Mouse (Mus musculus) brown adipose tissue, adult 24 weeks (tissue): ENCODE data around the gene Acot8. TPM values are rescaled to one million over a fixed set of nuclear protein-coding genes. Genes with fewer than 3 reads are reported as not detected.

ENCODE experiments used
- H3K27ac ChIP-seq: fragments of 200-500 bp; replicated peaks from 2 replicates; pipeline ENCODE4 v1.5.1; 2012; ENCODE audit warnings: low read depth, mild to moderate bottlenecking, low read length
- H3K4me1 ChIP-seq: fragments of 200-500 bp; 2 replicates; pipeline ENCODE4 v1.6.1; 2012; ENCODE audit warnings: low read length, mixed read lengths; ENCODE audit not compliant: control insufficient read depth, insufficient read depth, insufficient read length
- H3K4me3 ChIP-seq: fragments of 200-500 bp; 2 replicates; pipeline ENCODE4 v1.5.1; 2012; ENCODE audit warnings: low read depth, mild to moderate bottlenecking, low read length, moderate library complexity; ENCODE audit not compliant: insufficient read depth
- polyA plus RNA-seq: library from polyadenylated mRNA; stranded (reverse); fragments of >200 nt; gene quantifications from 2 replicates; pipeline ENCODE4 v1.2.4, GENCODE M21; 2012; ENCODE audit not compliant: missing spikeins, insufficient read depth, insufficient read length

Gene Acot8
- polyA plus RNA-seq, 1 experiment = 16.3 TPM

DNA sequence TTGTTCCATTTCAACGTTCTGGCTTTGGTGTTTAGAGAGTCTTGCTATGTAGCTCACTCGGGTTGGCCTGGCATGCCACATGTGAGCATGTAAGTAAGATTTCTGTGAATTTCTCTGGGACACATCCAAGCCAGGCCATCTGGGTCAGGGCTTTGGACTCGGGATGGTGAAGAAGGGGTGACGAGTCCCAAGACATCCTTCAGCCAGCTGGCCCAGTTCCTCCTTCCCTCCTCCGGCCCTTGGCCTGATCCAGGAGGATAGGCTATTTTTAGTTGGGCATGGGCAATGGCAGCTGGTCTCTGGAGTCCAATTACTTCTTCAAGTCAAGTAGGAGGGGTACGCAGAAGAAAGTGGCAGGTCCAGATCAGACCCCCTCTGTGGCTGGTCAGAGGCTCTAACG lies 25.9 kb downstream of the Acot8 start:
- H3K4me1 ChIP-seq = peaks cover 5% of the 10 kb centered on the region
- H3K27ac ChIP-seq = peak overlapping the region; percentile 18; the same call in 1 of the 2 replicates
- H3K4me3 ChIP-seq = no peak overlapping the region

DNA sequence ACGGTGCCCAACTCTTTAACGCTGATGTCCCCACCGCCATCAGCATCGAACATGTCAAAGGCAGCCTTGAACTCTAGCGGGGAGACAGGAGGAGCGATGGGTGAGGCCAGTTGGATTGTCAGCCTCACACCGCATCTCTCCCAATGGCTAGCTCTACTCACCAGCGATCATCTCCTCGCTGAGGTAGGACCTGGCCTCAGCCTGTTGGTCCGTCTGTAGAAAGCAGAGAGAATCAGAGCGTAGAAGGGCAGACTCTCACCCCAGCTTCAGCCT lies 26.7 kb downstream of the Acot8 start:
- H3K4me3 ChIP-seq = no peak overlapping the region
- H3K27ac ChIP-seq = no peak overlapping the region
- peaks cover 5% of the 10 kb centered on the region for H3K4me1 ChIP-seq

DNA sequence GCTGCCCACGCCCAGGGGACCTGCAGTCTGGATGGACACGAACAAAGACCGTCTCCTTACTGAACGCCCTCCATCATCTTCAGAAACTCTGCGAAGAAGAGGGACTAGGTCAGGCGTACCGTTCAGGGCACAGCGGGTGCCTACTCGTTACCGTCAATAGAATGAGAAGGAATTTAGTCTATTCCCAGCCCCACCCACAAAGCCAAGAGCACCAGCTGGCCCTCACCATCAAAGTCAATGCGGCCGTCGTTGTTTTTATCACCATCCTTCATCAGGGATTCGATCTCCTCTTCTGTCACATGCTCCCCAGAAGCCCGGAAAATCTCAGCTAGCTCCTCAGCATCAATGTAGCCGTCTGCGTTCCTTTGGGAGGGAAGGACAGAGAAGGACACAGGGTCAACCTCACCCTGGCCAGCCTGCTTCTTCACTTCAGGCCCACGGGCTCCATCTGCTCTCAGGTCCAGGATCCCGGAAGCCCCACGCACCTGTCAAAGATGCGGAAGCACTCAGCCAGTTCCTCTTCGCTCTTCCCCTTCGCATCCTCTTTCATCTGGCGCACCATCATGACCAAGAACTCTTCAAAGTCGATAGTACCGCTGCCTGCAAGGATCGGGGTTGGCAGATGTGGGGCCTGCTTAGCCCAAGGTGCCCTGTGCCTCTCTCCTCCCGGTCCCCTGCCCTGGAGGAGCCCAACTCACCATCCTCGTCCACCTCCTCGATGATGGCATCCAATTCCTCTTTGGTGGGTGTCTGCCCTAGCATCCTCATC lies 27.3 kb downstream of the Acot8 start:
- H3K27ac ChIP-seq = no peak overlapping the region
- no peak overlapping the region for H3K4me3 ChIP-seq
- peaks cover 5% of the 10 kb centered on the region for H3K4me1 ChIP-seq

DNA sequence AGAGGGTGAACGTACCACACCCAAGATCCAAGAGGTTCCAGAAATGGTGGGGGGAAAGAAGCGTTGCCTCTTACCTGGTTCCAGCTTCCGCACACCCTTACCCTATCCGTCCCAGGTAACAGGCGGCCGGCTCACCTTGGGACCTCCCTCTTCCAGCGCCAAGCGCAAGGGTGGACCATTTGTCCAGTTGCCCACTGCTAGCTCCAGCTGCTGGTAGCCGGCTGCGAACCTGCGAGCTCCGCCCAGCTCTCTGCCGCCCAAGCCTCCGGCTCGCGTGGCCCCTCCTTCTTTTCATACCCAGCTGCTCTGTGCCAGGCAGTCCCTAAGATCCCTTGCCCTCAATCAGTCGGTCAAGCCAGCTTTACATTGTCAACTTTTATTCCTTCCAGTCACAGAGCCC lies 27.9 kb downstream of the Acot8 start:
- H3K27ac ChIP-seq = no peak overlapping the region
- peaks cover 5% of the 10 kb centered on the region for H3K4me1 ChIP-seq
- H3K4me3 ChIP-seq = no peak overlapping the region

DNA sequence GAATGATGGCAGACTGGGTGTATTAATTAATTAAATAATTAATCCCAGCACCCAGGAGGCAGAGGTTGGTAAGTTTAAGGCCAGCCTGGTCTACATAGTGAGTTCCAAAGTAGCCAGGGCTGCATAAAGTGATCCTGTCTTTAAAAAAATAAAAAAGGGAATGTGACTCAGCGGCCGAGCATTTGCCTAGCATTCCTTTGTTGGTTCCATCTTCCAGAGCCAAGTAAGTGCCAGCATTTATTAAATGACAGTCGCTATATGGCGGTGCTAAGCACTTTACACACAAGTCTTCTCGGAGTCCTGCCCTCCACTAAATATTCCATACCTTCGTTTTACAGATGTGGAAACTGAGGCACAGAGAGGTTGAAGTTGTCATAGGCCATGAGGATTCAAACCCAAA lies 28.6 kb downstream of the Acot8 start:
- H3K27ac ChIP-seq = no peak overlapping the region
- no peak overlapping the region for H3K4me3 ChIP-seq
- H3K4me1 ChIP-seq = peaks cover 5% of the 10 kb centered on the region

DNA sequence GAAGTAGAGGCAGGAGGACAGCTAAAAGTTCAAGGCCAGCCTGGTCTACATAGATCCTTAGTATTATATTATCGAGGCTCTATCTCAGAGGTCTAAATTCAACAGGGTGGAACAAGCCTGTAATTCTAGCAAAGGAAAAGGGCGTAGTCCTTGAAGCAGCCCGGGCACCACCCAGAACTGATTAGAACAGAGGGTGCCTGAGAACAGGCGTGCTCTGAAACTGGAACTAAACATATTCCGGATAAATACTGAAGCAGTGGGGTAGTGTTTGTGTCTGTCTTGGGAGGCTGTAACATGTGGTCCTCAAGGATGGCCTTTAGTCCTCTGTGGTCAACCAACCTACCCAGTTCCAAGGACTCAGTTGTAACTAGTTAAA lies 30.7 kb downstream of the Acot8 start:
- no peak overlapping the region for H3K4me3 ChIP-seq
- 0 out of 2 replicates have a peak, but pooled peaks cover under 1% of the 10 kb centered on the region for H3K4me1 ChIP-seq
- no peak overlapping the region for H3K27ac ChIP-seq

DNA sequence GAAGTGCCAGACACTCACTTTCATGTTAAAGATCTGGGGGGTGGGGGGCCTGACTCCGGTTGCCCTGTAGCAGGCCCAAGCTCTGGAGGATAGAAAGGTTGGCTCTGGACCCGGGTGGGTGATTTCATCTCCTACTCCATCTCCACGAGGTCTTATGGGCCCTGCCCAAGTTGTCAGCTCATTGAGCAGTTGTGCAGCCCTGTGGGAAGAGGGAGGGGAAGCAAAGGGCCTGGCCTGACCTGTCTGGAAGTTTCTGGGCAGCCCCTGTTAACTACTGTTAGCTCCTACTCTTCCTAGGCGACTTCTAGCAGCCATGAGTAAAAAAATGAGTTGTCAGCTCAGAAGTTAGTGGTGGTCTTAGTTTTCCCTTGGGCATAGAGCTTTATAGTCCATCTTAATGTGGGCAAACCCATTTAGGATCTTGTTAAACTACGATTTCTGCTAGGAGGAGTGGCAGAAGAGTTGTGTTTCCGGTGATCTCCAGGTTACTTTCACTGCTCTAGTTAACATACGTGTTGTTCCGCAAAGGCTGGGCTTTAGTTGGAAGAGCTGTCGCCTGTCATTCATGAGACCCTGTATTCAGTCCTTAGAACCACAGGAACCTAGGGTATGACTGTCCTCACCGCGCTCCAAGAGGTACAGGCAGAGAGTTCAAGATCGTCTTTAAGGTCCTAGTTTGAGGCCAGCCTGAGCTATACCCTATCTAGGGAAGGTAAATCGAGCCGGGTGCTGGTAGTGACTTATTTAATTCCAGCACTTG lies 31.3 kb downstream of the Acot8 start:
- Histone ChIP-seq H3K4me1 (no peaks in the 10 kb centered on the region), H3K4me3 (no peak overlapping the region), H3K27ac (no peak overlapping the region)

DNA sequence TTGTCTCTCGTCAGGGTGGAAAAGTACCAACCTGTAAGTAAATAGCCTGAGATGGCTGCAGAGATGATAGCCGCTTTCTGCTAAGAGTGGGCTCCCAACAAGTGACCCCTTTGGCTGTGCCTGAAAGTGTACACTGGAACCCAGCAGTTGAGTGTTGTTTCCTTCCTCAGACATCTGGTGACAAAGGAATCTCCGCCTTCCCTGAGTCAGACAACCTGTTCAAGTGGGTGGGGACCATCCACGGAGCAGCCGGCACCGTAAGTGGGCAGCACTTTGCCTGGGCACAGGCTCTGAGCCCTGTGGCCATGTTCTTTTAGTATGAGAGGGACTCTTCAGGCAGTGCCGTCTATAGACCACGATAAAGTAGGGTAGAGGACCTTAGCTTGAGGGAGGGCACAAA lies 33.6 kb downstream of the Acot8 start:
- Histone ChIP-seq H3K4me1 (no peaks in the 10 kb centered on the region), H3K4me3 (no peak overlapping the region), H3K27ac (no peak overlapping the region)

DNA sequence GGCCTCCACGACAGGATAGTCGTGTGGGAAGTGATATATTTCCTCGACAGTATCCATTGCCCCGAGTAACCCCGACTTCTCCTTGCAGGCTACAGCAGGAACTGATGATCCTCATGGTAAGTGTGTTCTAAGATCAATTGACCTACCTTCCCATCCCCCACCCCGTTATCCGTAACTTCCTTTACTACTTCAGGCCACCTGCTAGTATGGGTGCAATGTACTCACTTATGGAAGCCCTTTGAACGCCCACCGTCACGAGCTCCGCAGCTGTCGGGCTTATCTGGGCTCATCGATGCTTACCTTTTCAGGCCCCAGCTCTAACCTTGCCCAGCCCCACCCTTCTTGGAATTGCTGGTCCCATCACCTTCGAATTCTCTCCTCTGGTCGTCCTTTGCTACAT lies 34.4 kb downstream of the Acot8 start:
- Histone ChIP-seq H3K27ac (no peak overlapping the region), H3K4me3 (peak overlapping the region; percentile 64), H3K4me1 (no peaks in the 10 kb centered on the region)

DNA sequence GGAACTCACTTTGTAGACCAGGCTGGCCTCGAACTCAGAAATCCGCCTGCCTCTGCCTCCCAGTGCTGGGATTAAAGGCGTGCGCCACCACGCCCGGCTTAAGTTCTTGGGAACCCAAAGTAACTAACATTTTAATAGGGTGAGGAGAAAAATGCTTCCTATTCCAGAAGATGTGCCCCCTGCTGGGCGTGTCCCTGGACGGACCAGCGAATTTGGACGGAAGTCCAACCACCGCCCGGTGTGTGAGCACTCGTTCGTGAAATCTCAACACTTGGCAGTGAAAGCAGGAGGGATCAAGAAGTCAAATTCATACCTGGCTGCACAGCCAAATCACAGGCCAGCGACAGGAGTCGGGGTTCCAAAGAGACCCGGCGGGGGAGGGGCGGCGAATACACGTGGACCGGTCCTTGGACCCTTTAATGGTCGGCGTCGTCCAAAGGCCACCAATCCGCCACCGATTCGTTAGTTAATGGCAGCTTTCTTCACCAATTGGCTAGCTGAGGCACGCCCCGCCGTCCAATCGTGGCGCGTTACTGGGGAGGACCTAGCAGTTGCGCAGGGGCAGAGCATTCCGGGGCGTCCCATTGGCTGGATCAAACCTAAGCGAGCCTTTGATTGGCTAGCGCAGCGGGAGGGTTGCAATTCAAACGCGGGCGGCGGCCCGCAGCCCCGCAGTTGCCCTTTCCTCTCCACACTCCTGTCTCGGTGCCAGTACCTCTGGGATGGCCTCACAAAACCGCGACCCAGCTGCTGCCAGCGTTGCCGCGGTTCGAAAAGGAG lies 35.2 kb downstream of the Acot8 start, which contains the start of gene Ube2c:
TSS of gene Ube2c (plus strand) at position 641 of the 780 bp plus-strand sequence.
- peak within 1 kb of the TSS; percentile 70 for H3K4me3 ChIP-seq
- no peak within 1 kb of the TSS for H3K27ac ChIP-seq
- no peaks in the 10 kb centered on the region for H3K4me1 ChIP-seq

DNA sequence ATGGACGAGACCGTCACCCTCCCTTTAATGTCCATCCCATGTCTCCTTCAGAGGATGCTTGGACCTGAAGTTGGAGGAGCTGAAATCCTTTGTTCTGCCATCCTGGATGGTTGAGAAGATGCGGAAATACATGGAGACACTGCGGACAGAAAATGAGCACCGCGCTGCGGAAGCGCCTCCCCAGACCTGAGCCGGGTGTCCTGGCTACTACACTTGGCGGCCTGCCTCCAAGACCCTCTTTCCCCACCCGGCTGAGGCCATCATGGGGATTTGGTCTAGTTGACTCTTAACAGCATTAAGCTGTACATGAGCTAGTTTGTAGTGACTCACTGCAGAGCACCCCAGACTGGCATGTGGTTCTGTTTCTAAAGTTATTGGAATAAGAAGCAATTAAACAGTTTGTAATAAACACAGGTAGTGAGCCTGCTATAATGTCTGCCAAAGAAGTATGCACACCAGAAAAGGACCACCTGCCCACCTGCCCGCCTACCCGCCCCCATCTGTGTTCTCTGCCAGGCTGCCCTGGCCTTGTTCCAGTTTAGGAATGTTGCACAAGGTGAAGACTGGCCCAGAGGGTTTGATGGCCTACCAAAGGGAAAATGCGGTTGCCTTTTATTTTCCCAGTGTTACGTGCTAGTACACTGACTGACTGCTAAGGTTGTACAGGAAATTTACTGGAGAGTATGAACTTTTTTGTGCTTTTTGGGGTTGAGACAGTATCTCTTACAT lies 36.7 kb downstream of the Acot8 start:
- Histone ChIP-seq H3K4me3 (no peak overlapping the region), H3K4me1 (no peaks in the 10 kb centered on the region), H3K27ac (peak overlapping the region; percentile 44; the same call in 1 of the 2 replicates)

DNA sequence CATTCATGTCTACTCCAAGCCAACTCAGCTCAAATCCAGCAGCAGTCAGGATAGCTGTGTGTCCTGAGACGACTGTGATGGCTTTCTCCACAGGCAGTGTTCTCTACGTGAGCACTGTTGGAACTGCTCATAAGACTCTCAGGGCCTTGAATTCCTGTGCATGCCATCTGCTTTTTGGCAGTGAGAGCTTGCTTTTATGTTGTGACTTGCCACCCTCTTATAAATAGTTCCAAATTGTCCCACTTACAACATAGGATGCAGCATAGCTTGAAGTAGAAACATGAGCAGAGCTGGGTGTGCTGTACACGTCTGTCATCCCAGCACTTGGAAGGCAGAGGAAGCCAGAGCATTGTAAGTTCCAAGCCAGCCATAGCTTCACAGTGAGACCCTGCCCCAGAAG lies 38.8 kb downstream of the Acot8 start:
- H3K27ac ChIP-seq = no peak overlapping the region

DNA sequence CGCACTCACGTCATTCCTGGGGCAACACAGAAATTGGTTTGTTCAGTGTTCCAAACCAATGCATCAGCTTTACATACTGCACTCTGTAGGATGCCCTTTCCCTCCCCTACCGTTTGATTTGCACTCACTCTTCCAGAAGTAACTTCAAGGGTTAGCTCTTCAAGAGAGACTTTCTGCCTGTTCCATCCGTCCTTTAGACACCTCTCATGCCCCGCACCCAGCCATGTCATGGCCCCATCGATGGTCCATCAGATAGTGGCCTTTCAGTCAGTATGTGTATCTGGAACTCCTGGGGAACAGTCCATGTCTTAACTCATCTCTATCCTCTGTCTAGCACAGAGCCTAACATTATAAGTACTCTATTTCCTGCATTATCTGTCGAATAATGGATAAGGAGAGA lies 42.1 kb downstream of the Acot8 start:
- H3K4me1 ChIP-seq = peaks cover 2% of the 10 kb centered on the region; the same call in 1 of the 2 replicates
- H3K4me3 ChIP-seq = no peak overlapping the region
- no peak overlapping the region for H3K27ac ChIP-seq

More for the DNA sequence above, 38.8 kb downstream of the Acot8 start:
- Histone ChIP-seq H3K4me3 (no peak overlapping the region), H3K4me1 (no peaks in the 10 kb centered on the region)

DNA sequence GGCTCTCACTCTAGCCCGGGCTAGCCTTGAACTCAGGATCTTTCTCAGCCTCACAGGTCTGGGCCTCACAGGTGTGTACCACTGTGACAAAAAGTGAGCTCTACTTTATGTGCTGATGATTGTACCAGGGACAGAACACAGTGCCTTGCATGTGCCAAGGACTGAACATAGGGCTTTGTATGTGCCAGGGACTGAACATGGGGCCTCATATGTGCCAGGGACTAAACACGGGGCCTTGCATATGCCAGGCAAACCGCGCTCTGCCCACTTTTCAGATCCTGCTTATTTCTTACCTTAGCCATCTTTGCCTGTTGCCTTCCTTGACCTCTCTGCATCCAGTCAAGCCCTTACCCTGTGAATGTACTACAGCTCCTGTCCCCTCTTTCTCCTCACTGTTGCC lies 42.7 kb downstream of the Acot8 start:
- Histone ChIP-seq H3K4me3 (no peak overlapping the region), H3K4me1 (peaks cover 2% of the 10 kb centered on the region; the same call in 1 of the 2 replicates), H3K27ac (no peak overlapping the region)

DNA sequence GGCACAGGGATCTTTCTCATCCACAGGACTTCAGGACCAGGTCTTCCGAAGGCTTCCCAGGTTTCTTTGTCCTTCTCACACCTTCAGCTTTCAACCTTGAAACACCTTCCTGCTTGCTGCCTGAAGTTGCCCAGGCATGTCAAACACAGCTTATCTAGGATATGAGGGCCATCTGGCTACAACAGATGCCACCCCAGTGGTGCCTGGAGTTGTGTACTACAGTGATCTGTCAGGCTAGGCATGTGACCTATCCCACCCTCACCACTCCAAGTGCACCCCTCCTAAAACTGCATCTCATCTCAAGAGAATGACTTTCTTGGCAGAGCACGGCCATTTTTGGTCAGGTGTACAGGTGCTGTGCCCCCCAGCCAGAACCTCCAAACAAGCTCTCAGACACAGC lies 43.2 kb downstream of the Acot8 start:
- H3K4me1 ChIP-seq = peaks cover 2% of the 10 kb centered on the region; the same call in 1 of the 2 replicates
- H3K27ac ChIP-seq = no peak overlapping the region
- no peak overlapping the region for H3K4me3 ChIP-seq
